Mouse (Mus musculus): ENCODE data around the gene Cep135. TPM values are rescaled to one million over a fixed set of nuclear protein-coding genes. Genes with fewer than 3 reads are reported as not detected.

Cep135 gene
- polyA plus RNA-seq, 1 experiment from 2014 or later, result 9.6 TPM

DNA sequence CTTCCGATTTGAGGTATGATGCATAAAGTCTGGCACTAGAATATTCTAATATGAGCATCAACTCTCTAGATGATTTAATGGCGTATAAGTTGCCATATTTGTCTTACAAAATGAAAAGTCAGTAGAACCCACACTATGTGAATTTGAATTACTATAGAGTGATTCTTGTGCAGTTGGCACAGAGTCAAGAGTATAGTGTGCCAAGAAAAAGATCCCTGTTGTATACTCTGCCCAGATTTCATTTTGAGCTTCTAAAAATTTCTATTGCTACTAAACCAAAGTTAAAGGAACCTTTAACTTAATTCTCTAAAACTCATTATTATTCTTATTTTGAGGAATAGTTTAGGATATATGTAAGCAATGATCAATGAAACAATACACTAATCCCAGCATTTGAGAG lies 67.7 kb downstream of the Cep135 start, which contains the start of gene C530008M17Rik:
Gene C530008M17Rik, plus strand, starts transcription at position 301 of the 400 bp plus-strand sequence.
- Histone ChIP-seq H3K9me3 (replicated peaks; ENCODE audit: control insufficient read depth, low read length) (no peaks in the 10 kb centered on the region), H3K27me3 (ENCODE audit: control insufficient read depth, insufficient read depth, low read length) (no peaks in the 10 kb centered on the region), H3K36me3 (ENCODE audit: control insufficient read depth, insufficient read depth, low read length) (no peaks in the 10 kb centered on the region), H3K27ac (ENCODE audit: low read depth, low read length) (no peak within 1 kb of the TSS), H3K4me2 (peak within 1 kb of the TSS; percentile 97), H3K4me3 (ENCODE audit: low read depth, low read length) (peak within 1 kb of the TSS; percentile 73), H3K9ac (ENCODE audit: low read depth, low read length) (peak within 1 kb of the TSS; percentile 86), H3K4me1 (ENCODE audit: control insufficient read depth, insufficient read depth, low read length) (no peaks in the 10 kb centered on the region)
- WGBS (ENCODE audit: insufficient replicate concordance), result 89% methylated on average over 2 of the region's 2 CpGs
- no peak for ATAC-seq (replicated peaks; ENCODE audit: insufficient number of reproducible peaks, low FRiP score, low TSS enrichment)

DNA sequence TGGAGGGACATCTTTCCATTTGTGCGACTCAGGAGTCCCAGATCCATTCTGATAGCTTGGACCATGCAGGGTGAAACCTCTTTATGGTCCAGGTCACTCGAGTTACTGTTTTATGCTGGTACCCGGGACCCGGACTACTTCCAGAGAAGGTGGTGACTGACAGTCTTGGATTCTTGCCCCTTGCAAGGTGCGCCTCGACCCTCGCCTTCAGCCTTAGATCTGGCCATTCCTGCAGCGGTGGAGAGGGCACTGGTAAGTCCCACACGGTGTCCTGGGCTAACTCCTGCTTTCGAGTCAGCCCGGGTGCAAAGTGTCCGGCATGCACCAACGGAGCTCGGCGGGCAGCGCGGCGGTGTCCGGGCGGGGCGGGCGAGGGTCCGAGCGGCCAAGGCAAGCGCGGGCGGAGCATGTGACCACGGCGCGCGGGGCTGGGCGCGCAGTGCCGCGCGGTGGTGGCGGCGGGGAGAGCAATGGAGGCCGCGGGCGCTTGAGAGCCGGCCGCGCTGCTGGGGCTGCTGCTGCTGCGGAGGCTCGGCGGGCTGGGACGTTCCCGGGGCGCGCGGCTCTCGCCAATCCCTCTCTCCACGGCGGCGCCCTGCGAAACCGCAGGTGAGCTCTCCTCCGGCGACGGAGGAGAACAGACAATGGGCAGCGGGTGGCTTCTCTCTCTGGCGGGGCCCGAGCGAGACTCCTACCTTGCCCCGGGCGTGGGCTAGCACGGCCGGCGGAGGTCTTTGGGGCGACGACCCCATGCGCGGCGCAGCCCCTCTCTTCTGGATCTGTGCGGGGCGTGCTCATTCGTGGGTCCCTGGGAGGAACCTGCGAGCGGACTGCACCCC lies 69.0 kb downstream of the Cep135 start:
- 1% methylated on average over 69 of the region's 80 CpGs for WGBS (ENCODE audit: insufficient replicate concordance)
- 0 out of 2 replicates have a peak overlapping the region, but pooled peaks have one; percentile 29 for H3K27ac ChIP-seq (ENCODE audit: low read depth, low read length)

GRCm38 (mm10) chr5:76658084-76658934 lies 69.8 kb downstream of the Cep135 start:
- H3K27me3 ChIP-seq (ENCODE audit: control insufficient read depth, insufficient read depth, low read length), result no peaks in the 10 kb centered on the region
- H3K36me3 ChIP-seq (ENCODE audit: control insufficient read depth, insufficient read depth, low read length), result no peaks in the 10 kb centered on the region
- 6% methylated on average over 38 of the region's 38 CpGs for WGBS (ENCODE audit: insufficient replicate concordance)
- no peaks in the 10 kb centered on the region for H3K4me1 ChIP-seq (ENCODE audit: control insufficient read depth, insufficient read depth, low read length)
- peak overlapping the region; percentile 86 for H3K9ac ChIP-seq (ENCODE audit: low read depth, low read length)
- no peaks in the 10 kb centered on the region for H3K9me3 ChIP-seq (replicated peaks; ENCODE audit: control insufficient read depth, low read length)
- H3K4me3 ChIP-seq (ENCODE audit: low read depth, low read length), result peak overlapping the region; percentile 73
- H3K27ac ChIP-seq (ENCODE audit: low read depth, low read length), result 0 out of 2 replicates have a peak overlapping the region, but pooled peaks have one; percentile 29
- H3K4me2 ChIP-seq, result peak overlapping the region; percentile 97
- peak; percentile 39 for ATAC-seq (replicated peaks; ENCODE audit: insufficient number of reproducible peaks, low FRiP score, low TSS enrichment)

More for the DNA sequence above, 69.0 kb downstream of the Cep135 start:
- Histone ChIP-seq H3K36me3 (ENCODE audit: control insufficient read depth, insufficient read depth, low read length) (no peaks in the 10 kb centered on the region), H3K4me3 (ENCODE audit: low read depth, low read length) (peak overlapping the region; percentile 73), H3K4me2 (peak overlapping the region; percentile 97), H3K9me3 (replicated peaks; ENCODE audit: control insufficient read depth, low read length) (no peaks in the 10 kb centered on the region), H3K4me1 (ENCODE audit: control insufficient read depth, insufficient read depth, low read length) (no peaks in the 10 kb centered on the region), H3K9ac (ENCODE audit: low read depth, low read length) (peak overlapping the region; percentile 86), H3K27me3 (ENCODE audit: control insufficient read depth, insufficient read depth, low read length) (no peaks in the 10 kb centered on the region)
- peak; percentile 81 for ATAC-seq (replicated peaks; ENCODE audit: insufficient number of reproducible peaks, low FRiP score, low TSS enrichment)

GRCm38 (mm10) chr5:76659958-76660635 lies 71.6 kb downstream of the Cep135 start:
- no peak overlapping the region for H3K9ac ChIP-seq (ENCODE audit: low read depth, low read length)
- no peak overlapping the region for H3K27ac ChIP-seq (ENCODE audit: low read depth, low read length)
- H3K27me3 ChIP-seq (ENCODE audit: control insufficient read depth, insufficient read depth, low read length), result no peaks in the 10 kb centered on the region
- no peak overlapping the region for H3K4me3 ChIP-seq (ENCODE audit: low read depth, low read length)
- no peak overlapping the region for H3K4me2 ChIP-seq
- H3K4me1 ChIP-seq (ENCODE audit: control insufficient read depth, insufficient read depth, low read length), result no peaks in the 10 kb centered on the region
- WGBS (ENCODE audit: insufficient replicate concordance), result 88% methylated on average over 8 of the region's 8 CpGs
- H3K9me3 ChIP-seq (replicated peaks; ENCODE audit: control insufficient read depth, low read length), result no peaks in the 10 kb centered on the region
- ATAC-seq (replicated peaks; ENCODE audit: insufficient number of reproducible peaks, low FRiP score, low TSS enrichment), result no peak
- H3K36me3 ChIP-seq (ENCODE audit: control insufficient read depth, insufficient read depth, low read length), result no peaks in the 10 kb centered on the region

- ATAC-seq (replicated peaks; ENCODE audit: insufficient number of reproducible peaks, low FRiP score, low TSS enrichment), result no peak
- H3K9ac ChIP-seq (ENCODE audit: low read depth, low read length), result no peak overlapping the region
- WGBS (ENCODE audit: insufficient replicate concordance), result 67% methylated on average over 4 of the region's 4 CpGs
Observed at GRCm38 (mm10) chr5:76661310-76661709, 72.8 kb downstream of the Cep135 start.

DNA sequence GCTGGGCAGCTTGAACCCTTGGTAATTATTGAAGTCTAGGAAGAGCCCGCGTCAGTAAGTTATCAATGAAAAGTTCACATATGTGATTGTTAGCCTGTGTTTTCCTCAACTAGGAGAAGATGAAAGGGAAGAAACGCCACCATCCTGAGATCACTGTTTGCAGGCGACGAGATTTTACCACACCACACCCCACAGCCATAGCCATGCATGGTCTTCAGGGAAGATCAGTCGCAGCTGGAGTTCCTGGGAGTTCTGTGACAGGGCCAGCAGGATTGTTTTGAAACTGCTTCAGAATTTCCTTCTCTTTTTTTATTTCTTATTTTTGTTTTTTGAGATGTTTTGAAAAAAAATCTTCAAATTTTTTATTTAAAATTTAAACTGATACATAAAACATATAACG lies 76.4 kb downstream of the Cep135 start:
- no peaks in the 10 kb centered on the region for H3K27me3 ChIP-seq (ENCODE audit: control insufficient read depth, insufficient read depth, low read length)
- no peak for ATAC-seq (replicated peaks; ENCODE audit: insufficient number of reproducible peaks, low FRiP score, low TSS enrichment)
- no peak overlapping the region for H3K4me2 ChIP-seq
- WGBS (ENCODE audit: insufficient replicate concordance), result 81% methylated on average over 7 of the region's 7 CpGs
- no peaks in the 10 kb centered on the region for H3K36me3 ChIP-seq (ENCODE audit: control insufficient read depth, insufficient read depth, low read length)
- no peak overlapping the region for H3K27ac ChIP-seq (ENCODE audit: low read depth, low read length)
- no peaks in the 10 kb centered on the region for H3K9me3 ChIP-seq (replicated peaks; ENCODE audit: control insufficient read depth, low read length)
- no peak overlapping the region for H3K4me3 ChIP-seq (ENCODE audit: low read depth, low read length)
- H3K9ac ChIP-seq (ENCODE audit: low read depth, low read length), result no peak overlapping the region
- no peaks in the 10 kb centered on the region for H3K4me1 ChIP-seq (ENCODE audit: control insufficient read depth, insufficient read depth, low read length)

More at GRCm38 (mm10) chr5:76661310-76661709, 72.8 kb downstream of the Cep135 start:
- no peak overlapping the region for H3K27ac ChIP-seq (ENCODE audit: low read depth, low read length)
- H3K9me3 ChIP-seq (replicated peaks; ENCODE audit: control insufficient read depth, low read length), result no peaks in the 10 kb centered on the region
- no peaks in the 10 kb centered on the region for H3K36me3 ChIP-seq (ENCODE audit: control insufficient read depth, insufficient read depth, low read length)
- H3K27me3 ChIP-seq (ENCODE audit: control insufficient read depth, insufficient read depth, low read length), result no peaks in the 10 kb centered on the region
- no peak overlapping the region for H3K4me2 ChIP-seq
- no peak overlapping the region for H3K4me3 ChIP-seq (ENCODE audit: low read depth, low read length)
- no peaks in the 10 kb centered on the region for H3K4me1 ChIP-seq (ENCODE audit: control insufficient read depth, insufficient read depth, low read length)

GRCm38 (mm10) chr5:76665421-76665820 lies 76.9 kb downstream of the Cep135 start:
- H3K27ac ChIP-seq (ENCODE audit: low read depth, low read length), result no peak overlapping the region

More at GRCm38 (mm10) chr5:76665421-76665820, 76.9 kb downstream of the Cep135 start:
- 57% methylated on average over 7 of the region's 7 CpGs for WGBS (ENCODE audit: insufficient replicate concordance)
- H3K4me2 ChIP-seq, result no peak overlapping the region
- no peaks in the 10 kb centered on the region for H3K9me3 ChIP-seq (replicated peaks; ENCODE audit: control insufficient read depth, low read length)
- H3K36me3 ChIP-seq (ENCODE audit: control insufficient read depth, insufficient read depth, low read length), result no peaks in the 10 kb centered on the region
- no peak overlapping the region for H3K9ac ChIP-seq (ENCODE audit: low read depth, low read length)
- H3K4me3 ChIP-seq (ENCODE audit: low read depth, low read length), result no peak overlapping the region
- no peak for ATAC-seq (replicated peaks; ENCODE audit: insufficient number of reproducible peaks, low FRiP score, low TSS enrichment)
- H3K27me3 ChIP-seq (ENCODE audit: control insufficient read depth, insufficient read depth, low read length), result no peaks in the 10 kb centered on the region
- H3K4me1 ChIP-seq (ENCODE audit: control insufficient read depth, insufficient read depth, low read length), result no peaks in the 10 kb centered on the region
